Mouse (Mus musculus) heart, adult 8-10 months (tissue): Measurements from ENCODE around the gene Noa1. TPM values are rescaled to one million over a fixed set of nuclear protein-coding genes. Genes with fewer than 3 reads are reported as not detected.

Experiments
- DNase-seq: peaks from one replicate; pipeline ENCODE4 v3.0.0; 2022; ENCODE audit warnings: low spot score
- microRNA-seq: library from miRNA; unstranded; fragments of <30 nt; microRNA quantifications from one replicate; pipeline ENCODE4 v1.2.0, GENCODE M21; 2022
- total RNA-seq, 4 experiments: library from RNA; stranded (reverse); gene quantifications; 2 replicates each; pipeline ENCODE4 v1.2.4; 2022

The Noa1 gene
- total RNA-seq, 4 experiments from 2014 or later, result 20.9 to 25.9 (median 22.3) TPM

GRCm38 (mm10) chr5:77254402-77254801 lies 55.5 kb downstream of the Noa1 start:
- DNase-seq, result no peak

- no peak for DNase-seq
These were observed 56.7 kb downstream of the Noa1 start for GRCm38 (mm10) chr5:77253154-77253553.

GRCm38 (mm10) chr5:77252115-77252827 lies 57.6 kb downstream of the Noa1 start:
- DNase-seq, result no peak

GRCm38 (mm10) chr5:77251656-77252055 lies 58.2 kb downstream of the Noa1 start:
- no peak for DNase-seq

- no peak for DNase-seq
These were observed 59.8 kb downstream of the Noa1 start for GRCm38 (mm10) chr5:77250083-77250482.

- no peak for DNase-seq
These were observed 63.9 kb downstream of the Noa1 start for GRCm38 (mm10) chr5:77245787-77246671.

- no peak for DNase-seq
These were observed 64.5 kb downstream of the Noa1 start for GRCm38 (mm10) chr5:77245463-77245786.

- no peak for DNase-seq
These were observed 65.4 kb downstream of the Noa1 start for GRCm38 (mm10) chr5:77244331-77244987.

Small RNAs within 50 kb of the gene (microRNA-seq; reads per million reads assigned to microRNA genes)
- not detected for gene Mir5098

Other genes with a start within 250 kb of the Noa1 start
- 100 to 1,000 TPM; 354 to 475 (median 429) TPM for gene Hopx, start 195.0 kb downstream of the Noa1 start, total RNA-seq
- gene Spink2, start 98.6 kb downstream of the Noa1 start, total RNA-seq, result not detected
- 10 to 100 TPM; 13.2 to 14.9 (median 14.3) TPM for gene Rest, start 44.6 kb downstream of the Noa1 start, total RNA-seq
- gene Polr2b, start 63 bp upstream of the Noa1 start, total RNA-seq, result 10 to 100 TPM; 30.5 to 35.7 (median 34.9) TPM
- 100 to 1,000 TPM; 123 to 169 (median 129) TPM for gene Igfbp7, start 98.0 kb upstream of the Noa1 start, total RNA-seq